Mouse (Mus musculus) olfactory bulb, adult 2 months (tissue): ENCODE measurements around the gene Idh3a. TPM values are rescaled to one million over a fixed set of nuclear protein-coding genes. Genes with fewer than 3 reads are reported as not detected.

Source experiments
- H3K27ac ChIP-seq: fragments of 200-500 bp; 2 replicates; pipeline ENCODE4 v1.5.1; 2012; ENCODE audit warnings: low read depth, low read length; ENCODE audit not compliant: insufficient read depth
- H3K4me1 ChIP-seq: fragments of 200-500 bp; 2 replicates; pipeline ENCODE4 v1.6.1; 2012; ENCODE audit warnings: low read length; ENCODE audit not compliant: control insufficient read depth, insufficient read depth
- H3K4me3 ChIP-seq: fragments of 200-500 bp; 2 replicates; pipeline ENCODE4 v1.5.1; 2012; ENCODE audit warnings: mild to moderate bottlenecking, low read depth, low read length, moderate library complexity; ENCODE audit not compliant: insufficient read depth
- CTCF ChIP-seq: fragments of 200-500 bp; IDR thresholded peaks from 2 replicates; pipeline ENCODE4 v1.5.1; 2012; ENCODE audit warnings: low read depth, mild to moderate bottlenecking, low read length, moderate library complexity; ENCODE audit not compliant: insufficient read depth
- POLR2A ChIP-seq: fragments of 200-500 bp; IDR thresholded peaks from 2 replicates; pipeline ENCODE4 v1.6.1; 2012; ENCODE audit warnings: mild to moderate bottlenecking, low read depth, low read length, moderate library complexity; ENCODE audit not compliant: insufficient read depth
- WGBS: fragments of 180-500 bp; shearing (Covaris S2); methylation state at CpG from one replicate; pipeline ENCODE4 v1.1.7; 2018; 5-methylcytosine and 5-hydroxymethylcytosine counted together
- polyA plus RNA-seq: library from polyadenylated mRNA; stranded (reverse); fragments of >200 nt; gene quantifications from 2 replicates; pipeline ENCODE4 v1.2.4, GENCODE M21; 2012; ENCODE audit warnings: low replicate concordance; ENCODE audit not compliant: missing spikeins, insufficient read depth, insufficient read length

Idh3a gene
- polyA plus RNA-seq, result not detected in 2 replicates

- 1% methylated on average over 73 of the region's 73 CpGs for WGBS
- Histone ChIP-seq H3K27ac (peak within 1 kb of the TSS; percentile 11; the same call in 1 of the 2 replicates), H3K4me1 (peaks cover 4% of the 10 kb centered on the region; the same call in 1 of the 2 replicates), H3K4me3 (peak within 1 kb of the TSS; percentile 59)
- TF ChIP-seq CTCF, result no peak
- TF ChIP-seq POLR2A, result peak; percentile 72; the same call in 1 of the 2 replicates
Measured at GRCm38 (mm10) chr9:54586199-54587061, at the start of gene Idh3a. TSS of gene Idh3a (plus strand) at chr9:54586334.

DNA sequence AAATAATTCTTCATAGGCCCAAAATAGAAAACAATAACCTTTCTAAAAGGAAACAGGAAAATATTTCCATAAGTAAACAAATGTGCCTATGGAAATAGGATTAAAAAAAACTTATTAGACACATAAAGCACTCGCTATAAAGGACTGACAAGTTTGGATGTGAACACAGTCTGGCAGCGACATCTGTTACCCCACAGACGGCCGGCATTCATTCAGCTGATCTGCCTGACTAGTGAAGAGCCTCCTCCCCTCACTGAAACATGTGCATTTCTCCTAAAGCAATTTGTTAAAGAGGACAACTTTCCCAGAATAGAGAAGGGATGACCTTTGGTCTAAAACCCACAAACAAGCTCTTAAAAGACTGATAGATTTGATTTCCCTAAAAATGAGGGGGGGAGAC, 49.1 kb upstream of the Idh3a start:
- Histone ChIP-seq H3K4me3 (no peak overlapping the region), H3K4me1 (peaks cover 7% of the 10 kb centered on the region), H3K27ac (no peak overlapping the region)
- WGBS, result 51% methylated on average over 4 of the region's 4 CpGs
- TF ChIP-seq POLR2A (no peak), CTCF (no peak)

- Histone ChIP-seq H3K4me3 (no peak overlapping the region), H3K4me1 (peaks cover 7% of the 10 kb centered on the region), H3K27ac (no peak overlapping the region)
- TF ChIP-seq POLR2A, result no peak
- TF ChIP-seq CTCF, result no peak
- WGBS, result 83% methylated on average over 3 of the region's 3 CpGs
Measured at GRCm38 (mm10) chr9:54537480-54537879, 48.7 kb upstream of the Idh3a start.

DNA sequence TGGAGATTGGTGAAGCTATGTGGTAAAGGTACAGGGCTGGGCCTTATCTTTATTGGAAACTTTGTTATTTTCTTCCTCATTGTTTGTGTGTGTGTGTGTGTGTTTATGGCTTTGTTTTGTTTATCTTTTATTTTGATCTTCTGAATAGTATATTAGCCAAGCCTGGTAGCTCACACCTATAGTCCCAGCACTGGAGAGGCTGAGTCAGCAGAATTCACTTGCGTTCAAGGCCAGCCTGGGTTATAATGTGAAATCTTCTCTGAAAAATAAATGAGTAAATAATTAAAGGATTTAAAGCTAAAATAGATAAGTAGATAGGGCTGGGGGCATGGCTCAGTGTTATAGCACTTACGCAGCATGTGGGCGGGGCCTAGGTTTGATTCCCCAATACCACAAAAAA, 47.9 kb upstream of the Idh3a start:
- TF ChIP-seq CTCF, result no peak
- TF ChIP-seq POLR2A, result no peak
- peaks cover 7% of the 10 kb centered on the region for H3K4me1 ChIP-seq
- no peak overlapping the region for H3K4me3 ChIP-seq
- no peak overlapping the region for H3K27ac ChIP-seq
- 95% methylated on average over 3 of the region's 3 CpGs for WGBS

GRCm38 (mm10) chr9:54538684-54539083, 47.5 kb upstream of the Idh3a start, which contains the start of gene Sh2d7:
TSS of gene Sh2d7 (plus strand) at chr9:54538984.
- H3K4me1 ChIP-seq, result peaks cover 6% of the 10 kb centered on the region
- 96% methylated on average over 14 of the region's 14 CpGs for WGBS
- H3K27ac ChIP-seq, result no peak within 1 kb of the TSS
- no peak within 1 kb of the TSS for H3K4me3 ChIP-seq
- TF ChIP-seq CTCF (no peak), POLR2A (no peak)

DNA sequence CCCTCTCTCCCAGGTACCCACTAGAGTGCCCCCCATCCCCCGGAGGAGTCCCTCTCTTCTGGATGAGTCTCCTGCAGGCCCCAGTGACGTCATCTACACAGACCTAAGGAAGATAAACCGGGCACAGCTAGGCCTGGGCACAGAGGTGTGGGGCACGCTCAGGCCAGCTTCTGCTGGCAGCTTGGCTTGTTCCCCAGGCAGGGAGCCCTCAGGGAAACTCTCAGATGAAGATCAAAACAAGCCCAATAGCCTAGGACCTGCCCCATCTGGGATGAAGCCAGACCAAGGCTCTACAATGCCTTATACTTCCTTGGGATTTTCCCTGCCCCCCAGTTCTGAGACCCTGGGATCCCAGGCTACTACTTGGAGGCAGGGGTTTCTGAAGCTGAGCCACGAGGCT, 45.3 kb upstream of the Idh3a start:
- no peak for TF ChIP-seq CTCF
- no peak for TF ChIP-seq POLR2A

DNA sequence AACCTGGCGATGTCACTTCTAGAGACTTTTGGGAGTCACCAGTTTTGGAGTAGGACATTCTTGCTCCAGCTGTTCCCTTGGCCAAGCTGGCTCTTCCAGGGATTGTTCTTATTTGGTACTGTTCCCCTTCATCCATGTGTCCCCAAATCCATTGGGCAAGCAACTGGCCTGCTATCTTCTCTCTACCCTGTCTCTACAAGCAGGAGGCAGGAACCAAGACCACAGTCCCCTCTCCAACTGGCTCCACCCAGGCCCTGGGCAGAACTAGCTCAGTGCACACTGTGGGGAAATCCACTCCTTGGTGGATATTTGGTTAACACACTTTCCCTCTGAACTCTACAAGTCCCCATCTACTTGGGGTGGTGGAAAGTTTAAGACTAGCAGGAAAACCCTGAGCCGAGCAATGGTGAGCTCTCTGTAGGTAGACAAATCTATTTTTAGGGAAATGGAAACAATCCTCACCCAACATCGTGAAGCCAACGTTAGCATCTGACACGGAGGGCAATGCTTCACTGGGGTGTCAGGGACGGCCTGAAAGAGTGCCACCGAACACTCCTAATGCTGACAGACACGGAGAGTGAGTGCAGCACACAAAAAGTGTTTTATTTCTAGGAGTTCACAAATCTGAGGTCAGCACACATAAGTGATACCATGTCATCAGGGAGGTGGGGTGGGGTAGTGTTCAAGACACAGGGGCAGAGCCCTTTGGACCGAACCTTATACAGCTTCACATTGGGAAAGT, 41.8 kb upstream of the Idh3a start:
- Histone ChIP-seq H3K27ac (no peak overlapping the region), H3K4me1 (no peaks in the 10 kb centered on the region), H3K4me3 (no peak overlapping the region)
- no peak for TF ChIP-seq CTCF
- TF ChIP-seq POLR2A, result no peak
- 89% methylated on average over 9 of the region's 9 CpGs for WGBS

More for the DNA sequence above, 45.3 kb upstream of the Idh3a start:
- H3K4me1 ChIP-seq, result no peaks in the 10 kb centered on the region
- H3K27ac ChIP-seq, result no peak overlapping the region
- 59% methylated on average over 5 of the region's 5 CpGs for WGBS
- no peak overlapping the region for H3K4me3 ChIP-seq

GRCm38 (mm10) chr9:54544954-54545315, 41.2 kb upstream of the Idh3a start:
- Histone ChIP-seq H3K4me1 (no peaks in the 10 kb centered on the region), H3K27ac (no peak overlapping the region), H3K4me3 (no peak overlapping the region)
- 92% methylated on average over 4 of the region's 4 CpGs for whole genome bisulfite sequencing
- no peak for TF ChIP-seq POLR2A
- no peak for TF ChIP-seq CTCF

DNA sequence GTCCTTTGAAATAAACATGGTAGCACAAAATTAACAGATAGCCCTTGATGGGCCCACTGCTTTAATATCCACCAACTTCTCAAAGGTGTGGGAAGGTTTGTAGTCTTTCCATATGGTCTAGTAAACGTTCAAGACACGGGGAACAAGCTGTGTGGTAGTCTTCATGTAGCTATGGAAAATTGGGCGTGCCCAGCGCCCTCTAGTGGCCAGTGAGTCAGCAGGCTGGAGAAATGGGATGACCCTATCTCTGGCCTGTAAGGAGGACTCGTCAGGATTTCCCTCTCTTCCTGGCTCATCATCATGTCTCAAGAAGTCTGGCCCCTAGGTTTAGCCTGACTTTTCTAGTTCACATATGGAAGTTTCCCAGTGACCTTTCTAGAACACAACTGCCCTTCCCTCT, 38.6 kb upstream of the Idh3a start:
- Histone ChIP-seq H3K4me1 (no peaks in the 10 kb centered on the region), H3K27ac (no peak overlapping the region), H3K4me3 (no peak overlapping the region)
- WGBS, result 21% methylated on average over 5 of the region's 5 CpGs
- TF ChIP-seq CTCF (peak; percentile 28; the same call in 1 of the 2 replicates), POLR2A (no peak)
